Mouse (Mus musculus) thymus, adult 2 months (tissue): ENCODE results near the gene Aldh1l1. TPM values are rescaled to one million over a fixed set of nuclear protein-coding genes. Genes with fewer than 3 reads are reported as not detected.

Experiments used
- DNase-seq: peaks from one replicate; pipeline ENCODE4 v3.0.0; 2021
- H3K27ac ChIP-seq: fragments of 200-500 bp; 2 replicates; pipeline ENCODE4 v1.5.1; 2012; ENCODE audit warnings: low read length, control low read depth; ENCODE audit not compliant: control insufficient read depth, insufficient read depth
- H3K27me3 ChIP-seq: fragments of 200-500 bp; 2 replicates; pipeline ENCODE4 v1.6.1; 2012; ENCODE audit warnings: mild to moderate bottlenecking, low read length, moderate library complexity, mixed read lengths; ENCODE audit not compliant: control insufficient read depth, insufficient read depth
- H3K36me3 ChIP-seq: fragments of 200-500 bp; 2 replicates; pipeline ENCODE4 v1.6.1; 2012; ENCODE audit warnings: mild to moderate bottlenecking, low read length, moderate library complexity; ENCODE audit not compliant: control insufficient read depth, insufficient read depth
- H3K4me1 ChIP-seq: fragments of 200-500 bp; replicated peaks from 2 replicates; pipeline ENCODE4 v1.6.1; 2012; ENCODE audit warnings: low read length; ENCODE audit not compliant: control insufficient read depth, insufficient read depth
- H3K4me3 ChIP-seq: fragments of 200-500 bp; 2 replicates; pipeline ENCODE4 v1.5.1; 2012; ENCODE audit warnings: mild to moderate bottlenecking, low read length, control low read depth, moderate library complexity; ENCODE audit not compliant: control insufficient read depth, insufficient read depth
- CTCF ChIP-seq: fragments of 200-500 bp; IDR thresholded peaks from 2 replicates; pipeline ENCODE4 v1.5.1; 2012; ENCODE audit warnings: mild to moderate bottlenecking, control low read depth, low read length, moderate library complexity, borderline replicate concordance; ENCODE audit not compliant: control insufficient read depth, poor library complexity, insufficient read depth; ENCODE audit errors: extremely low read depth
- POLR2A ChIP-seq: fragments of 200-500 bp; IDR thresholded peaks from 2 replicates; pipeline ENCODE4 v1.6.1; 2012; ENCODE audit warnings: mild to moderate bottlenecking, low read length, control low read depth, moderate library complexity; ENCODE audit not compliant: control insufficient read depth, poor library complexity, insufficient read depth; ENCODE audit errors: extremely low read depth
- WGBS: fragments of 180-500 bp; shearing (Covaris S2); methylation state at CpG from one replicate; pipeline ENCODE4 v1.1.7; 2018; 5-methylcytosine and 5-hydroxymethylcytosine counted together
- polyA plus RNA-seq: library from polyadenylated mRNA; depleted of rRNA; stranded (reverse); fragments of >200 nt; gene quantifications from 2 replicates; pipeline ENCODE4 v1.2.3, GENCODE M21; 2012

Aldh1l1 gene
- polyA plus RNA-seq, 1 experiment: 14.8 TPM

DNA sequence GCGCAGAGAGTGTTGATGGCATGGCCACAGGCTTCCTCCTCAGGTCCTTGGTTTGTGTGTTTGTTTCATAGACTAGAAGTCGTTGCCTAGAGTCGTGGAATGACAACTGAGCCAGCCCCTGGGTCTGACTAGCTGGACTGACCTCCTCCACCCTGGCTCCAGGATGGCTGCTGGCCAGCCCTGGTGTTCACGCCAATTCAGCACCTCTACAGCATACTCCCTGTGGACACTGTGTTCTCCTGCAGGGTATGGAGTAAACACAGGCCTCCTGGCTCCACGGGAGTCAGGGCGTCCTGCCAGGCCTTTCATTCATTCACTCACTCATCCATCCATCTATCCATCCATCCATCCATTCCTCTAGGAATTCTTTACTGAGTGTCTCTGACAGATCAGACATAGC, 22.9 kb downstream of the Aldh1l1 start:
- Histone ChIP-seq H3K36me3 (no peaks in the 10 kb centered on the region), H3K27ac (no peak overlapping the region), H3K4me1 (no peaks in the 10 kb centered on the region), H3K4me3 (no peak overlapping the region), H3K27me3 (no peaks in the 10 kb centered on the region)
- no peak for DNase-seq
- WGBS: 87% methylated on average over 6 of the region's 6 CpGs
- no peak for TF ChIP-seq CTCF
- no peak for TF ChIP-seq POLR2A

GRCm38 (mm10) chr6:90512416-90512815, 26.2 kb downstream of the Aldh1l1 start:
- Histone ChIP-seq H3K4me1 (no peaks in the 10 kb centered on the region), H3K27ac (no peak overlapping the region), H3K36me3 (no peaks in the 10 kb centered on the region), H3K27me3 (no peaks in the 10 kb centered on the region), H3K4me3 (no peak overlapping the region)
- 95% methylated on average over 5 of the region's 5 CpGs for WGBS
- TF ChIP-seq CTCF (no peak), POLR2A (no peak)
- DNase-seq: no peak

GRCm38 (mm10) chr6:90513074-90513856, 27.0 kb downstream of the Aldh1l1 start:
- Histone ChIP-seq H3K27ac (no peak overlapping the region), H3K27me3 (no peaks in the 10 kb centered on the region), H3K4me3 (no peak overlapping the region), H3K4me1 (no peaks in the 10 kb centered on the region), H3K36me3 (no peaks in the 10 kb centered on the region)
- 78% methylated on average over 5 of the region's 5 CpGs for WGBS
- TF ChIP-seq POLR2A: no peak
- no peak for TF ChIP-seq CTCF
- no peak for DNase-seq

- Histone ChIP-seq H3K27me3 (no peaks in the 10 kb centered on the region), H3K36me3 (no peaks in the 10 kb centered on the region), H3K4me1 (no peaks in the 10 kb centered on the region), H3K27ac (no peak overlapping the region), H3K4me3 (no peak overlapping the region)
- TF ChIP-seq CTCF (no peak), POLR2A (no peak)
- no peak for DNase-seq
Measured at GRCm38 (mm10) chr6:90514369-90514768, 28.1 kb downstream of the Aldh1l1 start.

- Histone ChIP-seq H3K4me3 (no peak overlapping the region), H3K27me3 (no peaks in the 10 kb centered on the region), H3K4me1 (no peaks in the 10 kb centered on the region), H3K36me3 (no peaks in the 10 kb centered on the region), H3K27ac (no peak overlapping the region)
- 45% methylated on average over 4 of the region's 4 CpGs for WGBS
- TF ChIP-seq POLR2A (no peak), CTCF (peak; percentile 73; the same call in 1 of the 2 replicates)
- DNase-seq: peak; percentile 60
Measured at GRCm38 (mm10) chr6:90514883-90515405, 28.7 kb downstream of the Aldh1l1 start.

DNA sequence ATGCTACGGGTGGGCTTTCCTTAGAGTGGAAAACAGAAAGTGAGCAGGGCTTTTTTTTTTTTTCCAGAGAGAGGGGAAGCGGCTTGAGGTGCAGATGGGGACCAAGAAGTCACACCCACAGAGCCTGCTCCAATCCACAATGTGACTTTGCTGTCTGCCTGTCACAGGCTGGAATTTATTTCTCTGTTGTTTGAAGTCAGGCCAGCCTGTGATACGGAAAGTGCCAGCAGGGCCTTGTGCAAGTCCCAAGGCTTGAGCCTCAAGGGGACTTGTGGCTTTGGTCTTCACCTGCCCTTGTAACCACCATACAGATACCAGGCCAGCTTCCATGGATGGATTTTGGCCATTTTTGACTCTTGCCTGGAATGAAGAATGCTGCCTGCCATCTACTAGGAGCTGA, 32.7 kb downstream of the Aldh1l1 start:
- TF ChIP-seq CTCF (no peak), POLR2A (no peak)
- no peak for DNase-seq
- WGBS: 35% methylated on average over 3 of the region's 3 CpGs

DNA sequence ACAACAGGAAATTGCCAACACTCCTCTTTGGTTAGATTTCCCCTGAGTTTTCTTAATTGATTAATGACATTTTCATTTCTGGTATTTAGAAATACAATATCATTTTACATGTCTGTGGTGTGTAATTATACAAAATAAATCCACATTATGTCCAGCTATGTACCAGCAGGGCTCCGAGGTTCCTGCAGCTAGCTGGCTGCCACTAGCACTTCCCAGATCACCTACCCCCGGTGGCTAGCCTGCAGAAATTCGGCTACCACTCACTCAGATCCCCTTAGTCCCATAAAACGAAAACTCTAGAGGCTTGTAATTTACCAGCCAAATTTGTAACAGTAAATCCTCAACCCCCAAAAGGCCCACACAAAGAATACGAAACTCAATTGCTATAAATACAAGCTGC, 33.1 kb downstream of the Aldh1l1 start:
- 61% methylated on average over 5 of the region's 5 CpGs for WGBS
- H3K4me1 ChIP-seq: no peaks in the 10 kb centered on the region
- no peak for TF ChIP-seq POLR2A
- no peak for TF ChIP-seq CTCF
- no peak overlapping the region for H3K4me3 ChIP-seq
- no peaks in the 10 kb centered on the region for H3K36me3 ChIP-seq
- no peak overlapping the region for H3K27ac ChIP-seq
- no peak for DNase-seq
- H3K27me3 ChIP-seq: no peaks in the 10 kb centered on the region

More for the DNA sequence above, 32.7 kb downstream of the Aldh1l1 start:
- Histone ChIP-seq H3K4me3 (no peak overlapping the region), H3K36me3 (no peaks in the 10 kb centered on the region), H3K27ac (no peak overlapping the region), H3K27me3 (no peaks in the 10 kb centered on the region), H3K4me1 (no peaks in the 10 kb centered on the region)
